Mouse (Mus musculus) cerebellum, adult 2 months (tissue): Measurements from ENCODE around the gene Rrn3.

Experiments used
- CTCF ChIP-seq: fragments of 200-500 bp; IDR thresholded peaks from 2 replicates; pipeline ENCODE4 v1.5.1; 2011; ENCODE audit warnings: low read depth, mild to moderate bottlenecking, control low read depth, low read length, moderate library complexity, borderline replicate concordance; ENCODE audit not compliant: insufficient read depth
- POLR2A ChIP-seq: fragments of 200-500 bp; IDR thresholded peaks from 2 replicates; pipeline ENCODE4 v1.6.1; 2011; ENCODE audit warnings: low read length, control low read depth, borderline replicate concordance; ENCODE audit not compliant: insufficient read depth

DNA sequence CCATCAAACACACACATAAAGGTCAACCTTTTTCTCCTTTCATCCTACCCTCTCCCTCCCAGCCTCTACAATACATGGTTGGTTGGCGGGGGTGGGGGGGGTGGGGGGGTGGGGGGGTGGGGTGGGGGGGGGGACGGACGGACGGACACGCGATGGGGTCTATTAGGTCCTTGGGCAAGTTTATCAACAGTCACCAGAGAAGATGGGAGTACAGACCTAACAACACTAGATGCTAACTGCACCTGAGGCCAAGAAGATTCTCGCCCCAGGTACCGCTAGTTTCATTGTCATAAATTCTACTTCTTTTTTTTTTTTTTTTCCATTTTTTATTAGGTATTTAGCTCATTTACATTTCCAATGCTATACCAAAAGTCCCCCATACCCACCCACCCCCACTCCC lies 26.5 kb upstream of the Rrn3 start:
- TF ChIP-seq CTCF (no peak), POLR2A (no peak)
